Mouse (Mus musculus): ENCODE measurements at regions not wholly inside any gene's neighbourhood (a gene's known extent, or its start where the extent isn't known, plus 50 kb on each side); places are given as distances from the start of the nearest gene placed in this dataset.

DNA sequence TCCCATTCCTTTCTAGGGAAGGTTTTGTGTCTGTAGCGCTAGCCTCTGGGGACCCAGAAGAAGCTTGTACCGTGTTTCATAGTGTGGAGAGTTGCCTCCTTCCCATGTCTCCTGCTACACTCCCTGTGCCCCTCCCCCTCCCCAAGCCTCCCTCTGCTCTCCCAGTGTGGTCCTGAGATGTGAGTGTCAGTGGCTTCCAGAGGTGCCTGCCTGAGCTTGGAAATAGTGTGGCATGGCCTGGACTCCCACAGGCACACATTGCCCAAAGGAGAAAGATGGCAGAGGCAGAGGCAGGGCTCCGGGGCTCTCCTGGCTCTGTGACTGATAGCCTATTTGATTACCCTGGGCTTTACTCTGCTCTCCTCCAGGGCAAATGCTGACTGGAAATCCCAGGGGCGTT is 110.0 kb upstream of the Ret start:
- 34% methylated on average over 4 of the region's 4 CpGs for WGBS
- no peak for DNase-seq (ENCODE audit: low spot score)
- no peak overlapping the region for H3K4me3 ChIP-seq (ENCODE audit: low read depth, low read length)
- no peaks in the 10 kb centered on the region for H3K9me3 ChIP-seq (ENCODE audit: low read length)
- H3K4me1 ChIP-seq (ENCODE audit: insufficient read depth, low read depth, low read length), result no peaks in the 10 kb centered on the region
- no peak overlapping the region for H3K9ac ChIP-seq (replicated peaks; ENCODE audit: low read depth)
- no peak for ATAC-seq
- H3K4me2 ChIP-seq (replicated peaks; ENCODE audit: low read depth, low read length), result no peak overlapping the region
- H3K27ac ChIP-seq (ENCODE audit: low read length), result no peak overlapping the region
- H3K36me3 ChIP-seq (ENCODE audit: insufficient read depth, low read length), result no peaks in the 10 kb centered on the region
- H3K27me3 ChIP-seq (replicated peaks; ENCODE audit: insufficient read depth, low read length), result no peaks in the 10 kb centered on the region
- TF ChIP-seq CTCF (IDR thresholded peaks at IDR 0.05) (no peak), EP300 (IDR thresholded peaks at IDR 0.05) (no peak)

- H3K9ac ChIP-seq (replicated peaks; ENCODE audit: low read depth), result no peak overlapping the region
- H3K27ac ChIP-seq (ENCODE audit: low read length), result no peak overlapping the region
- no peak overlapping the region for H3K4me3 ChIP-seq (ENCODE audit: low read depth, low read length)
- H3K9me3 ChIP-seq (ENCODE audit: low read length), result no peaks in the 10 kb centered on the region
- H3K36me3 ChIP-seq (ENCODE audit: insufficient read depth, low read length), result no peaks in the 10 kb centered on the region
- ATAC-seq, result no peak
- WGBS, result 91% methylated on average over 3 of the region's 3 CpGs
- TF ChIP-seq CTCF (IDR thresholded peaks at IDR 0.05) (no peak), EP300 (IDR thresholded peaks at IDR 0.05) (no peak)
- no peaks in the 10 kb centered on the region for H3K4me1 ChIP-seq (ENCODE audit: insufficient read depth, low read depth, low read length)
- no peak for DNase-seq (ENCODE audit: low spot score)
- H3K4me2 ChIP-seq (replicated peaks; ENCODE audit: low read depth, low read length), result no peak overlapping the region
- no peaks in the 10 kb centered on the region for H3K27me3 ChIP-seq (replicated peaks; ENCODE audit: insufficient read depth, low read length)
Observed at GRCm38 (mm10) chr6:118305209-118305608, 107.7 kb upstream of the Ret start.

DNA sequence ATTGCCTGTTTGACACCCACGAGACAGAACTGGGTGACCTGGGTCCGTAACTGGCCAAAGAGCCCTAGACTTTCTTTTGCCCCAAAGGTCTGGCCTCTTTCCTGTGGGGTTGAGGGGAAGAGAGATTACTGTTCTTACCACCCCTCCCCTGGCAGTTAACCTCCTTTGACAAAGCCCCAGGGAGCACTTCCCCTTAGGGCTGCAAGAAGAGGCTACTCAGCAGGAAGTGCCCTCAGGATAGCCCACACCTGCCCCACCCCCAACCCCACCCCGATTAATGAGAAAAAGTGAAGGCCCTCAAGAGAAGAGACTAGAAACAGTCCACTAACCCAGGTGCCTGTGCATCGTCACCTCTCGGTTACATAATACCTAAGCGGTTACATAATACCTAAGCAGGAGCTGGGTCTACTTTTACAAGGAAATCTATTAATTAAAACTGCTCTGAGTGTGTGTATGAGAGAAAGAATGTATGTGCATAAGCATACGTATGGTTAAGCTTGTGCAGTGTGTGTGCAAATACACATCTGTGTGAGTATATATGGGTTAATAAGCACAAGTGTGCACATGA is 105.3 kb upstream of the Ret start:
- WGBS, result 60% methylated on average over 7 of the region's 7 CpGs
- Histone ChIP-seq H3K4me3 (ENCODE audit: low read depth, low read length) (no peak overlapping the region), H3K9me3 (ENCODE audit: low read length) (no peaks in the 10 kb centered on the region), H3K27ac (ENCODE audit: low read length) (no peak overlapping the region), H3K4me2 (replicated peaks; ENCODE audit: low read depth, low read length) (no peak overlapping the region), H3K9ac (replicated peaks; ENCODE audit: low read depth) (no peak overlapping the region), H3K36me3 (ENCODE audit: insufficient read depth, low read length) (no peaks in the 10 kb centered on the region), H3K4me1 (ENCODE audit: insufficient read depth, low read depth, low read length) (no peaks in the 10 kb centered on the region), H3K27me3 (replicated peaks; ENCODE audit: insufficient read depth, low read length) (no peaks in the 10 kb centered on the region)
- TF ChIP-seq CTCF (IDR thresholded peaks at IDR 0.05) (no peak), EP300 (IDR thresholded peaks at IDR 0.05) (no peak)
- no peak for ATAC-seq
- DNase-seq (ENCODE audit: low spot score), result no peak

GRCm38 (mm10) chr6:118301880-118302782 is 104.6 kb upstream of the Ret start:
- Histone ChIP-seq H3K4me1 (ENCODE audit: insufficient read depth, low read depth, low read length) (no peaks in the 10 kb centered on the region), H3K27me3 (replicated peaks; ENCODE audit: insufficient read depth, low read length) (no peaks in the 10 kb centered on the region), H3K9ac (replicated peaks; ENCODE audit: low read depth) (no peak overlapping the region), H3K4me3 (ENCODE audit: low read depth, low read length) (no peak overlapping the region), H3K27ac (ENCODE audit: low read length) (no peak overlapping the region), H3K36me3 (ENCODE audit: insufficient read depth, low read length) (no peaks in the 10 kb centered on the region), H3K4me2 (replicated peaks; ENCODE audit: low read depth, low read length) (no peak overlapping the region), H3K9me3 (ENCODE audit: low read length) (no peaks in the 10 kb centered on the region)
- TF ChIP-seq CTCF (IDR thresholded peaks at IDR 0.05), result no peak
- no peak for TF ChIP-seq EP300 (IDR thresholded peaks at IDR 0.05)
- WGBS, result 57% methylated on average over 11 of the region's 11 CpGs
- DNase-seq (ENCODE audit: low spot score) (no peak), ATAC-seq (no peak)

GRCm38 (mm10) chr6:118300781-118301180 is 103.3 kb upstream of the Ret start:
- Histone ChIP-seq H3K27me3 (replicated peaks; ENCODE audit: insufficient read depth, low read length) (no peaks in the 10 kb centered on the region), H3K4me3 (ENCODE audit: low read depth, low read length) (no peak overlapping the region), H3K27ac (ENCODE audit: low read length) (no peak overlapping the region), H3K9ac (replicated peaks; ENCODE audit: low read depth) (no peak overlapping the region), H3K9me3 (ENCODE audit: low read length) (no peaks in the 10 kb centered on the region), H3K36me3 (ENCODE audit: insufficient read depth, low read length) (no peaks in the 10 kb centered on the region), H3K4me2 (replicated peaks; ENCODE audit: low read depth, low read length) (no peak overlapping the region), H3K4me1 (ENCODE audit: insufficient read depth, low read depth, low read length) (no peaks in the 10 kb centered on the region)
- ATAC-seq (no peak), DNase-seq (ENCODE audit: low spot score) (no peak)
- TF ChIP-seq EP300 (IDR thresholded peaks at IDR 0.05), result no peak
- TF ChIP-seq CTCF (IDR thresholded peaks at IDR 0.05), result no peak
- 27% methylated on average over 6 of the region's 6 CpGs for WGBS

DNA sequence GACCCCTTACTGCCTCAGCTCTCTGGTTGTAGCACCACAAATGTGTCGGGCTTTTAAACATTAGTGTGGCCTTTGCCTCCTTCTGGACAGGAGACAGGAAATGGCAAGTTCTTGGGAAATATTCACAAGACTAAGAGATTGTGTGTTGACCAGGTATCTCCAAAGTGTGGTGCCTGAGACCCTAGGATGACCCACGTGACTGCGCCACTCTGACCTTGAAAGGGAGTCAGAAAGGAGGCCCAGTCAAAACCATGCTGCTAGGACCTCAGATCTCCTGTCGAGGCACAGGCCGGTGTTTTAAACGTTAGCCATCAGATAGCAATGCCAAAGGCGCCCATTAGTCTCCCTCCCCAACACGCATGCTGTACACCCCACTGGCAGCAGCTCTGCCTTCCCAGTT is 100.1 kb upstream of the Ret start:
- Histone ChIP-seq H3K36me3 (ENCODE audit: insufficient read depth, low read length) (no peaks in the 10 kb centered on the region), H3K4me1 (ENCODE audit: insufficient read depth, low read depth, low read length) (no peaks in the 10 kb centered on the region), H3K27me3 (replicated peaks; ENCODE audit: insufficient read depth, low read length) (no peaks in the 10 kb centered on the region), H3K4me3 (ENCODE audit: low read depth, low read length) (no peak overlapping the region), H3K9me3 (ENCODE audit: low read length) (no peaks in the 10 kb centered on the region), H3K27ac (ENCODE audit: low read length) (no peak overlapping the region), H3K4me2 (replicated peaks; ENCODE audit: low read depth, low read length) (no peak overlapping the region), H3K9ac (replicated peaks; ENCODE audit: low read depth) (no peak overlapping the region)
- no peak for DNase-seq (ENCODE audit: low spot score)
- ATAC-seq, result no peak
- TF ChIP-seq EP300 (IDR thresholded peaks at IDR 0.05) (no peak), CTCF (IDR thresholded peaks at IDR 0.05) (no peak)
- 83% methylated on average over 8 of the region's 8 CpGs for WGBS

Measured in lung, postnatal 0 days (tissue).